Mouse (Mus musculus) ZHBTc4 (cell line): ENCODE results near the gene Abhd17c.

Experiments used
- DNase-seq: peaks from one replicate; pipeline ENCODE4 v3.0.0-alpha.2; 2011; ENCODE audit warnings: low read depth, low spot score

Gene Abhd17c

DNA sequence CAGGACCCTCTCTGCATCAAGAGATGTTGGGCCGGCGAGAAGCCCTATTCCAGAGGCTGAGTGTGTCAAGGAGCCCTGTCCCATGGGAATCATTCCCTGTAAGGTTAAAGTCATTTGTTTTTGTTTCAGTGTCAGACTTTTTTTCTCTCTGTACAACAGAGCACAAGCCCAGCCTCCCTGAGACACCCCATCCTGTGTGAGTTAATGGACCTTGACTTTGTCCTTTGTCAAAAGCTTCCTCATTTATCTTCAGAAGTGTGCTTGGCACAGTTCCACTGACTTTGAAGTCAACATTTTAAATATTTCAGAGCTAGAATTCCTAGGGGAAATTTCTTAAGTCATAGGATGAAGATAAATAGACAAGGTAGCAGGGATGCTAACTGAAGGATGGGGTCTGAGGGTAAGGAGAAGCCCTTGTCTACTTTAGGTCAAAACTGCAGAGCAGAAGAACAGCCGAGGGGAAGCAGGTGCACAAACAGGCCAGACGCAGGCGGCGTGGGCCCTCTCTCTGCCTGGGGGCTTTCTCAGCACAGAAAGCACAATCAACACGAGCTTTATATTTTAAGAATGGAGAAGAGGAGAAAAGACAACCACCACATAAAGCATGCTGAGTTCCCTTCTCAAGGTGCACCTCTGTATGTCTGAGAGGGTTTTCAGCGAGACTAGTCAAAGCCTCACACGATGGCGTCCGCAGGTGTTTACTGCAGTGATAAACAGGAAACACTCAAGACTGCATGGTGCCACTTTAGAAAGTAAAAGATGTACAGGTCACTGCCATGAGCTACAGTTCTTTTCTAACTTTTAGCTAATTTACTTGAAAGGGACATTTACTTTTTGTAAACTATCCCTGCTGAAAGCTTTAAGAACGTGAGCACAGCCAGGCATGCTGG, 32.2 kb downstream of the Abhd17c start:
- peak; percentile 12 for DNase-seq

DNA sequence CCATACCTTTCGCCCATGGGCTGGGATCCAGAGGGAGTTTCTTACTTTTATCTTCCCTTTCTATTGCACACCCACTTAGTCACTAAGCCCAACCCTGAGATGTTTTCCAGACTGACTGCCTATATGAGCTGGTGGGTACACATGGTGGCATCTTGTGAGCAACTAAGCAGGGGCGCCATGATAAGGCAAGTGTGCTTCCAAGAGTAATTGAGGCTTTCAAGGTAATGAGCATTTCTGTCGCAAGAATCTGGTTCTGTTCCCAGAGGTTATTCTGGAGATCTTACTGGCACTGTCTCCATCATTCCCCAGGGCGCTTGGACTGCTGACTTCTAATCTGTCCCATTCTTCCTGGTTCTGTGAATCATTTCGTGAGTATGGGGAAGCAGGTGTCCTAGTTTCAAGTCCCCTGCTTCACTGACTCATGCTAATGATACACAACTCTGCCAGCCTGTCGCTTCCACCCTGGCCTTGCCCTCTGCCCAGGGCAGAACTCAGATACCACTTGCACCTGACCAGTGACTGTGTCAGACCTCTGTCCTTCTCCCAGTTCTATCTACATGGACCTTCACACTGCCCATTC, 34.1 kb downstream of the Abhd17c start:
- no peak for DNase-seq

DNA sequence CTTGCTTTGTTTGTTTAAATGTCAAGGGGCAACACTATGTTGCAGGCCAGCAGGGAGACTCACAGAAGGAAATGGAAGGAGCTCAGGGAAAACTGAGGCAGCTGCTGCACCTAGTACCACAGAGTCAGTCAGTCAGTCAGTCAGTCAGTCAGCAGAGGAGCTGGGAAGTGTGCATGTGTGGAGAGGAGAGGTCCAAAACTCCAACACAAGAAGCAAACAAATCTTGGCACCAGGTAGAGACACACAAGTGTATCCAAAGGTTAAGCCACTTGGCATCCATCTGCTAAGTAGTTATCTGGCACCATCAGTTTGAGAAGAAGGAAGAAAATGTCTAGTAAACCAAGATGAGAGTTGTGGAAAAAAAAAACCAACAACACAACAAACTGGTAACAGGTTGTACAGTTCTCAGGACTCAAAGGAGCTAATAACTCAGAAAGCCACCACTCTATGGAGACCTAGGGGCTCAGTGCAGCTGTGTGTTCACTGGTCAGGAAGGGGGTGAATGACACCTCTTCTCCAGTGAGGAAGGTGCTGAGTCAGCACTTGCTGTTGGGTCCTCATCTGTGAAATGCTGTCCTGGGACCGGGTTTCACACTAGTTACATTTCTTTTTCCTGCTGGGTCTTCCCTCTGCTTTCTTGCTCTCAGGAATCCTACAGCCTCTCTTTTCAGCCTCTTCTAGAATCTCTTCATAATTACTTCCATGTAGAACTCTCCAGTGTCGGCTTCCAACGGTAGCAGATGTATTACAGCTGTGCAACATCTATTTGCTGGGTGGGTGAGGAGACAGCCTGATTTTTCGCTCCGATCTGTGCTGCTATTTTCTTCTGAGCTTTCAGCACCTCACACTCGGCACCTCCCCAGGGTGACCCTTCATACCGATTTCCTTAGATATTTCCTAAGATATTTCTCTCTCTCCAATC, 34.8 kb downstream of the Abhd17c start:
- no peak for DNase-seq

DNA sequence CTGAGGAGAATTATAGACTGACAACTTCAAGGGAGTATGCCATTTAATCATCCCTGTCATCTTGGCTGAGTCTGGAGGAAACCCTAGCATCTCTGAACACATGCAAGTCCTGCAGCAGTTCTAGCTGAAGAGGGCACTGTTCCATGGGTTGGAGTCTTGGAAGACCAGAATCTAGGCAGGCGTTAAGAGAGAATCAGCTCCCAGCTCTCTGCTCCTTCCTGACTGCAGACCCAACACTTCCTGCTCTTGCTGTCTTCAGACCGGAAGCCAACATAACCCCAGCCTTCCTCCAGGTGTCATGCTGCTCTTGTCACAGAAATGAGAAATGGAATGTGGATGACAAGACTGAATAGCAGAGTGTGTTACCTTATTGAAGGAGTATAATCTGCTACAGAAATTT, 36.3 kb downstream of the Abhd17c start:
- peak; percentile 27 for DNase-seq

DNA sequence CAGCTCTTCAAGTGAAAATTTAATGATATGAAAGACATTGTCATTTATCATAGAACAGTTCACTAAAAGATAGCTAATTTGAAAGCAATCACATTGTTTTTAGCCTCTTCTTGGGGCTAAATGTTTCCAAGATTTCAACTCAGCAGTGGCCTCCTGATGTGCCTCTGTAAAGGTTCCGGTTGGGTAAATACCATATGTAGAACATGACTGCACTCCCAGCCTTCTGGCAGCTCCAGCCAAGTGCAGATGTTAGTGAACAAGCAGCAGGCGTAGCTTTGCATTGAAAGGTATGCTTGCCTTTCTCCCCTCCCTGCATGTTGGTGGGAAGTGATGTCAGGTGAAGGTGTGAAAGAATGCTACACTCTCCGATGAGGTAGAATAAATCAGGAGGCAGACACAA, 36.9 kb downstream of the Abhd17c start:
- DNase-seq, result no peak

DNA sequence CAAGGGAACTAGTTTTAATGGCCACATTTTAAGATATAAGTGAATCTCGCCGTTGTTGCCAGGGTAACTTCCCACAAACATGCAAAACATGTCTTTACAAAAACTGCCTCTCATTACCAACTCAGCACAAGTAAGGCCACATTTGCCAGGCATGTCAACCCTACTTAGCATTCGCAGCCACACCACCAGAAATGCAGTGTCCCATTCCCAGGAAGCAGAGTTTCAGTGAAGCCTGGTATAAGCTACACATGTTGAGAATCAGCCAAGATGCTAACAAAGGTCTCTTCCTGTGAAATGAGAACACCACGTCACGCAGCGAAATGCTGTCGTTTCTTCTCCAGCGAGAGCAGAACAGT, 38.7 kb downstream of the Abhd17c start:
- DNase-seq, result no peak

DNA sequence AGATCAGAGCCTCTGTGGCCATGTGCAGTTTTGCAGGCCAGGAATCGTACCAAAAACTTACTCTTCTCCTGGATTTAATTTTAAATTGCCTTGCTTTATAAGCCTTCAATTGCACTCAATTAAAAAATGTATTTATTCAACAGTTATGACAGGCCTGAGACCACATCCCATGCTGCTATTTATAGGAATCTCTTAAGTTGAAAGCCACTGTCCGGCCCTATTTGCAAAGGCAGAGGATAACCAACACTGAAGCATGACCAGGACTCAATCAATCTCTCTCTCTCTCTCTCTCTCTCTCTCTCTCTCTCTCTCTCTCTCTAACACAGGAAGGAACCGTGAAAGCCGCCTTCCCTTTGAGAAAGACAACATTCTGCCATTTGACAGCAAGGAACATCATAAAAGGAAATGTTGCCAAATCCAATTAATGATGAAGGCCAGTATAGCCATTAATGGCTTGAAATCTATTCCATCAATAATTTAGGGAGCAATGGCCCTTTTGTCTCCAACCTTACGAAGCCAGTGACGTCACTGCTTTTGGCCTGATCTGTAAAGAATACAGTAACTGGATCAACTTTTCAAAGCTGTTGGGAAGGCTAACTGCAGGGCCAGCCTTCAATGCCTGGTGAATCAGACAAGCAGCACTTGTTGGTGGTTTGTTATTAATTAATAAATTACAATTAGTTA, 39.2 kb downstream of the Abhd17c start:
- no peak for DNase-seq

DNA sequence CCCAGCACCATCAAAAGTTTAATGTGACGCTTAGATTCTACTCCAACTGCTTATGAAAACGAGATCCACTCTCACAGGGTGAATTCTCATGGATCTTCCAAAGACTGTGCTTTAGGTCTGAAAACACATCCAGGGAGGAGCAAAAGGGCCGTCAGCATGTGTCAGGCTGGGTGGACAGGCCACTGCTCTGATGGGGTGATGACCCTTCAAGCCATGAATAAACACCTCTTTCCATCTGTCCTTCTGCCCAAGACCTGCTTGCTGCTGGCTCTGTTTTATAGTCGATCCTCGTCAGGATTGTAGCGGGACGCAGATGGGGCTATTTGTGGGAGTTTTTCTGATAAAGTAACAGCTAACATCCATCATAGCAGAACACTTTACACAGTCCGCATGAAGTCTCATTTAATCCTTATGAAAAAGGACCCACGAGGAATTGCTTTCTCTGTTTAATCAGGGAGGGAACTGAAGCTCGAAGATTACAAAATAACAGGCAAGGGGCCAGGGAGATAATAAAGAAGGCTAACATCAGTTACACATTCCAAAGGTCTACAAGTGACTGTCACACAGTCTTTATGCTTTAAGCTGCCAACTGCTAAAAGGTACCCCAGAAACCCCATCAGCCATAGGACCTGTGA, 39.9 kb downstream of the Abhd17c start:
- DNase-seq, result no peak

DNA sequence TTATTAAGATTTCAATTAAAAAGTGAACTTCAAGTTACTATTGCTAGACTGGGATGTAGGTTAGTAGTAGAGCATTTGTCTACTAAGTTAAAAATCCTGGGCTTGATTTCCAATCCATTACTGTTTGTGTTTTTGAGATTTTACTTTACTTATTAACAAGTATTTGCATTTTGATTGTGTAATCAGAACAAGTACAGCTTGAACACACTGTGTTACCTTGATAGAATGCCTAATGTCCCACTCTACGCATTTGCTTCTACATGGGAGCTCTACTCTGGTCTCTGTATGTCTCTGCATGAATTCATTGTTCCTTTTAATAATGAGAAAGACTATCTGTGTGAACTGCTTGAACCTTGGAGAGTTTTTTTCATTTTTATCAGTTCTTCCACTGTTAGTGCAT, 44.8 kb downstream of the Abhd17c start:
- no peak for DNase-seq

DNA sequence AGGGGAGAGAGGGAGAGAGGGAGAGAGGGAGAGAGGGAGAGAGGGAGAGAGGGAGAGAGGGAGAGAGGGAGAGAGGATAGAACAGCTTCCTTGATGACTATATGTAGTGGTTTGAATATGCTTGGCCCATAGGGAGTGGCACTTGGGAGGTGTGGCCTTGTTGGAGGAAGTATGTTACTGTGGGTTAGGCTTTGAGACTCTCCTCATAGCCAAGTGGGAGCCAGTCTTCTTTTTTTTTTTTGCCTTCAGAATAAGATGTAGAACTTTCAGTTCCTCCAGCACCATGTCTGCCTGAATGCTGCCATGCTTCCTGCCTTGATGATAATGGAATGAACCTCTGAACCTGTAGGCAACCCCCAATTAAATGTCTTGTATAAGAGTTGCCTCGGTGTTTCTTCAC, 49.1 kb downstream of the Abhd17c start:
- DNase-seq, result no peak

DNA sequence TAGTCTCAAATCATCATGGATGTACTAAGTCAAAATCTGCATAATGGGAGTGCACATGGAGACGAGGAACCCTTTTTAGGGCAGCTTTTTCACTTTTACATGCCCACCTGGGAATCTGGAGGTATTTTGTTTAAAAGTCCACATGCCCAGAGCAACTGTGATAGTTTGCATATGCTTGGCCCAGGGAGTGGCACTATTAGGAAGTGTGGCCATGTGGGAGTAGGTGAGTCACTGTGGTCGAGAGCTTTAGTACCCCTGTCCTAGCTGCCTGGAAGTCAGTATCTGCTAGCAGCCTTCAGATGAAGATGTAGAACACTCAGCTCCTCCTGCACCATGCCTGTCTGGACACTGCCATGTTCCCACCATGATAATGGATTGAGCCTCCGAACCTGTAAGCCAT, 51.0 kb downstream of the Abhd17c start:
- no peak for DNase-seq

DNA sequence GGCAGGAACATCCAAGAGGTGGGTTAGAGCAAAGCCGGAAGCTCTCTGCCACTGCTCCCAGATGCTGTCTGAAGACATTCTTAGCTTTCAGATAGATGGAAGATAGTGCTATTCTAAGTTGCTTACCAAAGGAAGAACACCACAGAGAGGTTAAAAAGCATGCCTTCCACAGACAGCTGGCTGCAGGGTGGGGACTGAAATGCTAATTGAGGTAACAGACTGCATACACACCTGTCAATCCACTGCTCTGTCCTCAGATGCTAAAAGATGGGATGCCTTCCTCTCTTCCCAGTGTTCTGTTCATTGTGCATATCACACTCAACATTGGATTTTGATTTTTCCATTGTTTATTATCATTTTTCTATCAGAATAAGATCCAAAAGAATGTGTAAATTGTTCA, 53.6 kb downstream of the Abhd17c start:
- DNase-seq, result peak; percentile 34

DNA sequence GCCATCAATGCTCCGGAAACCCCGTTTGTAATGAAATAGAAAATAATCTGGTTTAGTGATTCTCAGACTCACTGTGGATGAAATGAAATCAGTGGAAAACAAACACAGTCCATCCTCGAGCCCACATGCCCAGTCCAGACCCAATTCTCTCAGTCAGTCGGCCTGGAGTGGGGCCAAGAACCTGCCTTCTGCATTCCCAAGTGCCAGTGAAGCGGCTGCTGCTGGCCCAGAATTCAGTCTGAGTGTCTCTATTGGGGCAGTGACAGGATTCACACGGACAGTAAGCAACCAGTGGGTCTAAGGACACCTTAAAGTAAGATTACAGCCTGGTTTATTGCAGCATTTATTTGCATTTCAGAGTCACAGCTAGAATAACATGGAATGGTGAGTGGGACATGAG, 55.2 kb downstream of the Abhd17c start:
- DNase-seq, result no peak

DNA sequence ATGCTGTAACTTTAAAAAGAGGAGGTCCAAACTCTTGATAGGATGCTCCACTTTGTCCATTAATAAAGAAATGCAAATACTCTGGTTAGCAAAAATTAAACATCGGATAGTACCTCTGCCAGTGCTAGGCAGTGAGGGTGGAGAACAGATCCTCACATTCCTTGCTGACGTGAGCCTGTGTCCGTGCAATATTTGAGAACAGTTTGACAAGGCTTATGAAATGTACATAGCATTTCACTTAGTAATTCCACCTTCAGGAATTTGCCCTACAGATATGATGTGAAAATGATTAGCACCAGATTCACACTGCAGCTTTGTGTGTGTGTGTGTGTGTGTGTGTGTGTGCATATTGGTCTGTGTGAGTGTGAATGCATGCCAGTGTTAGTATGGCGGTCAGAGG, 60.9 kb downstream of the Abhd17c start:
- DNase-seq, result no peak

DNA sequence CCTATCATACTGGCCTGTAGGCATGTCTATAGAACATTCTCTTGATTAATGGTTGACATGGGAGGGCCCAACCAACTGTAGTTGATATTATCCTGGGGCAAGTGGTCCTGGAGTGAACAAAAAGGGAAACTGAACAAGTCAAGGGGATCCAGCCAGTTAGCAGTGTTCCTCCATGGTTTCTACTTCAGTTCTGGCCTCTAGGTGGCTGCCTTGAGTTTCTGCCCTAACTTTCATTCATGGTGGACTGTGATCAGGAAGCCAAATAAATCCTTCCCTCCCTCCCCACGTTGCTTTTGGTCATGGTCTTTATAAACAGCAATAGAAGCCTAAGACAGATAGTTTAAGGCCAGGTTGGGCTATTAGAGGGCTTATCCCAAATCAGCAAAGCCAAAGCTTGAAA, 61.9 kb downstream of the Abhd17c start:
- peak; percentile 57 for DNase-seq

DNA sequence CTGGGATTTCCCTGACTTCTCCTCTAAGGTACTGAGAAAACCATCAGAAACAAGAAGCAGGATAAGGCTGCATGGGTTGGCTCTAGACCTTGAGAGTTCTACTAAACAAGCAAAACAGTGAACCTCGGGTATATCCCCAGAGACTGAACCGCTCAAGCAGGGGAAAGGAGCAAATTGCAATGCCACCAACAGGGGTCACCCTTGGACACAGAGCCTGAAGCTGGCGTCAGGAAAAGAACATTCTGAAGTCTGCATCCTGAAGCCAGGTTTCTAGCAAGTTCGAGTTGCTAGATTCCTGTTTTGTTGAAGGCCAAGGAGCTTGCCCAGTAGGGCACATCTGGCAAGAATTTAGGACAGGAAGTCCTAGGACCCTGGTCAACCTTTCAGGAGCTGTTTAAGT, 62.7 kb downstream of the Abhd17c start:
- peak; percentile 89 for DNase-seq

DNA sequence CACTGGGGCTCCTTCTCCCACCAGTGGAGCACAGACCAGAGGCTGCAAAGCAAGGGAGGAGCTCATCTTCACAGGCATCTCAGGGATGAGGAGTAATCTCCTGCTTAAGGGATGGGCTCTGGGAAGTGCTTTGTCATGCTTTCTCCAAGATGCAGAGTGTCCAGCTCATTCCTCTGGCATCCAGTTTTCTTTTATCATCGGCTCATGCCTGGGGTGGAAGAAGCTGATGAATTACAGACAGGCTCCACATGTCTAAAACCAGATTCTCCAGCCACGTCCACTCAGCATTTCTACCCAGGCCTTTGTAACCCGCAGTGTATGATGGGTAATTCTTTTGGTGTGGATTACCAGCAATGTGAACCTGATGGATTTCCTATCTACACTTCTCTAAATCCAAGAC, 63.5 kb downstream of the Abhd17c start:
- DNase-seq, result peak; percentile 17

DNA sequence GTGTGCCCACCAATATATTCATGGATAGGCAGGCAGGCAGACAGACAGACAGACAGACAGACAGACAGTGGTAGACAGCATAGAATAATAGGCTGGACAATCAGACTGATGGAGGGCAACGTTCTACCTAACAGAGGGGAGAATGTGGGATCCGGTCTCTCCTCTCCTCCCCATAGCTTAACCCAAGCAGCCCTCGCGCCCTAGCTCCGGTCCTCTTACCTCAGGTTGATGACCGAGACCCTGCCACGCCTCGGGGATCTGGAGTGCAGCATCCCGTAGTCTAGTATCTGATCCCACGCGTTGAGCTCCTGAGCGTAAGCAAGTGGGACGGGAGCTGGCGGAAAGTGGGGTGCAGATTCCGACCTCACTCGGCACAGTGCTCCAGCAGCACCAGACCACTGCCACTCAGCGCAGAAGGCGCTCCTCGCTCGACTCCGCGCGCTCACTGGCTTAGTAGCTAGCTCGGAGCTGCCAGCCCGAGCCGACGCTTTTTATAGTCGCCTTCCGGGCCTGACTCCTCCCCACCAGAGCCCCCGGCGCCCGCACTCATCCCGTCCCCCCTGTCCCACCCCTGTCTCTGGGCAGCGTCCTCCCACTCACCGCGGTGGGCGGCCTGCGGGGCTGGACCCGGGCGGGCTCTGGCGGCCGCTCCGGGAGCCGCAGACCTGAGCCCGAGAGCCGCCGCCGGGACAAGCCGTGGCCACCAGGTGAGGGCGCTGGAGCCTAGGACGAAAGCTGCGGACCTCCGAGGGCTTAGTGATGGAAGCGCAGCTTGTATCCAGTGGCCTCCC, 65.5 kb downstream of the Abhd17c start, which contains the start of gene Cemip:
Gene Cemip (minus strand): TSS at position 464 of the 791 bp plus-strand sequence.
- DNase-seq, result peak; percentile 81

DNA sequence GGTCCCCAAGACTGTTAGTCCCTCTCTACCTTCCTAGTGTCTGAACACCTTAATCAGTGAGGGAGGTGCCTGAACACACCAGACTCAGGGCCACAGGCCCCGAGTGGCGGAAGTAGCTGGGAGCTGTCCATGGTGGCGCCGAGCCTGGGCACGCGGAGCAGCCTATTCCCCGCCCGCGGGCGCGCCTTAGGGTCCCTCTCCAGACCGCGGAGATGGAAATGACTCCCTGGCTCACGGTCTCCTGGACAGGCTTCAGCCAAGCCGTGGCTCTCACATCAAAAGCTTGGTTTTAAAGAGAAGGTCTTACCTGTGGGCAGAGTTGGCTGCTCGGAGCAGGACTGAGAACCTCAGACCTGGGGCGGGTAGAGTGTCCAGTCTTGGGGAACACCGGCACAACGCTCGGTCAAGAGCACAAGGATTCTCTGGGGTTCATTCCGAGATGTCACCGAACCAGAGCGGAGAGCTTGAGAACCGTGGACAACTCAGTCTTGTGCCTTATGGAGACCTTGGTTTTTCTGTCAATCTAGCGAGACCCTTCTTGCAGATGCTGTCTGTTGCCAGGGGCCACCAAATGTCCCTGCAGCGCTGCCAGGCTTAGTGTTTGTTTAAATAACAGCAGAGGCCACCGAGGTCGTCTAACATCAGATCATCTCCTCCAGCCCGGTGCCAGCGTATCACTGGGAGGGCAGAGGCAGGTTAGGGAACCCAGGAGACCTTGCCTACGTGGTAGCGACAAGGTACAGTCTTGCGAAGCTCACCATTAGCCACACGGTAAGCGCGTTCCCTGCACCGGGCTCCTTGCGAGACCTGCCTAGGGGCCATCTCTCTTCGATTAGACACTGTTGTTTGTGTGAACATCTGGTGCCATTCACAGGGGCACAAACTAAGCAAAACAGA, 66.4 kb downstream of the Abhd17c start:
- DNase-seq, result peak; percentile 84
